Mouse (Mus musculus) thymus, postnatal 10 days (tissue): ENCODE measurements around the gene Ltb.

ENCODE experiments used
- DNase-seq, 2 experiments: peaks; one replicate each; pipeline ENCODE4 v3.0.0; 2021; ENCODE audit warnings: low spot score in 2 of 2

Ltb gene

DNA sequence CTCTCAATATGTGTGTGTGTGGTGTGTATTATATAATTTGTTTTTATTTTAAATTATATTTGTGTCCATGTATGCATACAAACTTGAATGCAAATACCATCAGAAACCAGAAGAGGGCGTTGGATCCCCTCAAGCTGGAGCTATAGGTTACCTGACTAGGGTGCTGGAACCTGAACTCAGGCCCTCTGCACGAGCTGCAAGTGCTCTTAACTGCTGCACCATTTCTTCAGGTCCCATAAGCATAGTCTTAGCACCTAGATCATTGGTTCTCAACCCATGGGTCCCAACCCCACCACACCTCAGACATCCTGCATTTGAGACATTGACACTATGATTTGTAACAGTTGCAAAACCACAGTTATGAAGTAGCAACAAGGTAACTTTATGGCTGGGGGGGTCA is 2.5 kb upstream of the Ltb start:
- no peak for DNase-seq

DNA sequence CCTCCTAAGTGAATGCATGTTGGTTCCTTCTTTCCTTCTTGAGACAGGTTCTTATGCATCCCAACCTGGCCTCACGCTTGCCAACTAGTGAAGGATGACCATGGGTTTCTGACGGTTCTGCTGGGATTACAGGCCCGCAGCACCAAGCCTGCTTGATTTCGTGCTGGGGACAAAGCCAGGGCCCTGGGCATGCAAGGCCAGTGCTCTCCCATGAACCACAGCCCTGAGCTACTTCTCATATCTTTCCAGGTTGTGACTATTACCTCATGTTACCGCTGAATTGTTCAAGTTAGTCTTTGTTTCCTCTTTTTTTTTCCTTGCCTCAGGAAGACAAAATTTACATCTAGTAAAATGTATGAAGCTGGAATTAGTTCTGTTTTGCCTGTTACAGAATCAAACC is 1.3 kb upstream of the Ltb start:
- no peak for DNase-seq

DNA sequence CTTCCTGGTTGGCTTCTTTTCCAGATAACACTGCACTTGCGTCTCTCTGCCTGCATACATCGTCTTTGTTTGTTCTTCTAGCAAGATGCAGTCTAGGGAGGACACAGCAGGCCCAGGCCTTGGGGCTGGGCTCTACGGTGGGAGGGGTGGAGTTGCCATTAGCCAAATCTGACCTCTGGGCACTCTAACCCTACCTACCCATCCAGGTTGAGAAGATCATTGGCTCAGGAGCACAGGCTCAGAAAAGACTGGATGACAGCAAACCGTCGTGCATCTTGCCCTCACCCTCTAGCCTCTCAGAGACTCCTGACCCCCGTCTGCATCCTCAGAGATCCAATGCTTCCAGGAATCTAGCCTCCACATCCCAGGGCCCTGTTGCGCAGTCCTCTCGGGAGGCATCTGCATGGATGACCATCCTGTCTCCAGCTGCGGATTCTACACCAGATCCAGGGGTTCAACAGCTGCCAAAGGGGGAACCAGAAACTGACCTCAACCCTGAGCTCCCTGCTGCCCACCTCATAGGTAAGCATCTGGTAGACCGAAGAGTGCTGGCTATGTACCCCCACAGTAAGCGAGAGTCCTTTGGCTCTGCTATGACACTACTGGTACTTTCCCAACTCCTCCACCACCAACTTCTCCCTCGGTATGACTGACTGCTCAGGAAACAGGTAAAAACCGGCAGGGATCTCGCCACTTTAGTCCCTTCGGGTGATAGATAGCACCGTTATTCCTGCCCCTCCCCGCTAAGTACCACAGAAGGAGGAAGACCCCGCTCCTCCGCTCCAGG is 798 bp downstream of the Ltb start:
- no peak for DNase-seq

DNA sequence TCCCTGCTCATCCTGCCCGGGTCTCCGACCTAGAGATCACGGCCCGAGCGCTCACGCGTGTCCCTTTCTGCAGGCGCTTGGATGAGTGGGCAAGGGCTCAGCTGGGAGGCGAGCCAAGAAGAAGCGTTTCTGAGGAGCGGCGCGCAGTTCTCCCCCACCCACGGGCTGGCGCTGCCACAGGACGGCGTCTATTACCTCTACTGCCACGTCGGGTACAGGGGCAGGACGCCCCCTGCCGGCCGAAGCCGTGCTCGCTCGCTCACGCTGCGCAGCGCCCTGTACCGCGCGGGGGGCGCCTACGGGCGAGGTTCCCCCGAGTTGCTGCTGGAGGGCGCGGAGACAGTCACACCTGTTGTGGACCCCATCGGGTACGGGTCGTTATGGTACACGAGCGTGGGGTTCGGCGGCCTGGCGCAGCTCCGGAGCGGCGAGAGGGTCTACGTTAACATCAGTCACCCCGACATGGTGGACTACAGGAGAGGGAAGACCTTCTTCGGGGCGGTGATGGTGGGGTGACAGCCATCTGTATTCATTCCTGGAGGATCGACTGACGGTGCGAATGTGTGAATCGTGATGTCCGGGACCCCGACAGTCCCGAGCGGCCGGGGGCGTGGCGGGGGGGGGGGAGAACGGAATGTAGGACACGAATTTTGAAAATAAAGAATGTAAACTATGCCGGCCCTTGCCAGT is 1.5 kb downstream of the Ltb start:
- peak; percentile 96 to 99 for DNase-seq

DNA sequence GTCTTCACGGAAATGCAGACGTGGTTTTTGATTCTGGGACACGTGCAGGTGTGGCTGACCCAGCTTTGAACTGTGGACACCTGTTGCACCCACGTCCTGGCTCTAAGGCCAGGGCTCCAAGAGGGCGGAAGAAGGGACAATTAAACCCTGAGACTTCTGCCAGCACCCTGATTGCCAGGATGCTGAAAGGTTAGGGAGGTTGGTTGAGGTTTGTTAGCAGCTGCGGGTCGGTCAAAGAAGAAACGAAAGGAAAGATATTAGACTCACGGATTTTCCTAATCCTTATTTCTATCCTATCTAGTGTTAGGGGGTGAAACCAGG is 2.0 kb downstream of the Ltb start:
- DNase-seq: no peak

DNA sequence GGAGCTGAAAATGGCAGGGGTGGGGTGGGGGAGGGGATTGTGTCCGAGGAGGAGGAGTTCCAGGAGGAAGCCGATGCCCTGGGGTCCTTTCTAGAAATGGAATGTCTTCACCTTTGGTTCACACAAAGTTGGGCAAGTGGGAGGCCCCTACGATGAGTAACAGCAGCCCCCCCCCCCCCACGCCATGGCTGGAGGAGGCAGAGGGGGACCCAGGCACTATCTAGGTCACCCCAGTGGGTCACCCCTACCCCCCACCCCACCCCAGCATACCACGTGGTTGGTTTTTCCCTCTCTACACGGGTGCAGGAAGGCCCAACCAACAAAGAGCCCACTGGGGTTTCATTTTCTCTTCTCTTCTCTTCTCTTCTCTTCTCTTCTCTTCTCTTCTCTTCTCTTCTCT is 2.9 kb downstream of the Ltb start:
- no peak for DNase-seq

DNA sequence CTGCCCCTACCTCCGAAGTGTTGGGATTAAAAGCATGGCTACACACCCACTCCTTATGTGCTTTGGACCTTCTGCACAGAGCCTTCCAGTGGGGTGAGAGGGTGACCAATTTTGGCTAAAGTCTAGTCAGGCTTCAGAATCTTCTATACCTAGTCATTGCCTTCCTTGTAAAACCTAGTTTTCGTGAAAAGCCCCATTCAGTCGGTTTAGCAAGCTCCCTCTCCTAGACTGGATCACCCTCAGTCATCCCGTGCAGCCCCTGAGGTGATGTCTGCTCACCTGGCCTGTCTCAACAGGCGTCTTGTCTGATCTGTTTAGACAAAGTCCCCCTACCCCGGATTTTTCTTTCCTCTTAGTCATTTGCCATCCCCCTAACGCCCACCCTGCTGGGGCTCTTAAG is 3.8 kb downstream of the Ltb start:
- no peak for DNase-seq

DNA sequence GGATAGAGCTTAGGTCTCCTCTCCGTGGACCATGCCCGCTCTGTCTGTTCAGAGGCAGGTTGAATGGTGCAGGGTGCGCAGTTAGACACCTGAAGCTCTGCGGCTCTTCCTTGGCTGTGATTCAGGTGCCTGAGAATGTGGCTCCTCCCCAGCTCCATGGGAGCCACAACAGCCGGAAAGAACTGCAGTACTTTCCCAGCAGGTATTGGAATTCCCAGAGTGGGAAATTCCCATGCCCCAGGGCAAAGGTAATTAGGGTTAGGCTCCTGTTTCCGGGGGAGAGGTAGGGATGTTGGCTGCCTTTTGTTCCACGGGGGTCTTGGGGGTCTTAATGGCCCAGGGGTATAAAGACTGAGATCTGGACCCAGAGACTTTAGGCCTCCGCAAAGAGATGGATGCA is 4.7 kb downstream of the Ltb start:
- DNase-seq: no peak

DNA sequence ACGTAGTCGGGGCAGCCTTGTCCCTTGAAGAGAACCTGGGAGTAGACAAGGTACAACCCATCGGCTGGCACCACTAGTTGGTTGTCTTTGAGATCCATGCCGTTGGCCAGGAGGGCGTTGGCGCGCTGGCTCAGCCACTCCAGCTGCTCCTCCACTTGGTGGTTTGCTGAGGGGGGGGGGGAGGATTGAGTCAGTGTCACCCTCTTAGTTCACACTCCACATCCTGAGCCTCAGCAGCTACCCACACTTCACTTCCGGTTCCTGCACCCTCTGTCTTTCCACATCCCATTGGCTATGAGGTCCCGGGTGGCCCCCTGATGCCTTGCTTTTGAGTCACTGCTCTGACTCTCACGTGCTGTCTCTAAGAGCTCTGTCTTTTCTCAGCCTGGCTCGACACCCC is 6.2 kb downstream of the Ltb start:
- DNase-seq: peak; percentile 77 to 85

DNA sequence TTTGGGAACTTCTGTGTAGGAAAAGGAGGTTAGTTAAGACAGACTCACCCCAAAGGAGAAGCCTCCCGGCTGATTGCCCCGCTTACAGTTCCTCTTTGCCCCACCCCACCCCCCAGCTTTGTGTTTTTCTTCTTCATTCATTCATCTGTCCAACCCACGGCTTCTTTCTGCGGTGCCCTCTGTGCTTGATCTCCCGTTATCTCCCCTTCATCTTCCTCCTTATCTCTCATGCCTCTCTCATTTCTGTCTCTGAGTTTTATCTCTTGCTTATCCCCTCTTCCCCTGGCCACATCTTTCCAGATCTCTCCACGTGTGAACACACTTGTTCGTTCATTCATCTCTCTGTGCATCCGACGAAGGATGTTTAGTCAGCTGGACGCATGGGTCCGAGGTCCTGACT is 6.9 kb downstream of the Ltb start:
- no peak for DNase-seq

DNA sequence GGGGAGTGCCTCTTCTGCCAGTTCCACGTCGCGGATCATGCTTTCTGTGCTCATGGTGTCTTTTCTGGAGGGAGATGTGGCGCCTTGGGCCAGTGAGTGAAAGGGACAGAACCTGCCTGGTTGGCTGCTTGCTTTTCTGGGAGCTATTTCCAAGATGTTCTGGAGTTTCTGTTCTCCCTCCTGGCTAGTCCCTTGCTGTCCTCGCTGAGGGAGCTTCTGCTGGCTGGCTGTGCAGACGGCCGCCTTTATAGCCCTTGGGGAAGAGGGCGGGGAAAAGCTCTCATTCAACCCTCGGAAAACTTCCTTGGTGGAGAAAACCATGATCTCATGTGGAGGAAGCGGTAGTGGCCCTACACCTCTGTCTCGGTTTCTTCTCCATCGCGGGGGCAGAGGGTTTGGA is 7.5 kb downstream of the Ltb start, which contains the start of gene Tnf:
TSS of gene Tnf (minus strand) at position 221 of the 400 bp plus-strand sequence.
- peak in 1 of 2 experiments; percentile 66 for DNase-seq

DNA sequence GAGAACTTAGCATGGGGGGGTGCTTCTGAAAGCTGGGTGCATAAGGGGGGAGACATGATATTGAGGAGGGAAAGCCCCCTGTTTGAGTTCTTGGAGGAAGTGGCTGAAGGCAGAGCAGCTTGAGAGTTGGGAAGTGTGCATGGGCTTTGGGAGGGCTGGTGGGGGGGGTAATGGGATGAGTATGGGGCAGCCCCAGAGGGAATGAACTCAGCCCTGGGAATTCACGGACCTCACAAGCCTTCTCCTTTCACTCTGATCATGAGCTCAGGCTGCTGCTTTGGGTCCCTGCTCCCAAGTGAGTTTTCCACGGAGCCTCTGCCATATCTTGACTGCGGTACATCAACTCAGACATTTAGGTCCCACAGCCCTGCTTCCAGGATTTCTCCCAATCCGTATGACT is 8.2 kb downstream of the Ltb start:
- no peak for DNase-seq

DNA sequence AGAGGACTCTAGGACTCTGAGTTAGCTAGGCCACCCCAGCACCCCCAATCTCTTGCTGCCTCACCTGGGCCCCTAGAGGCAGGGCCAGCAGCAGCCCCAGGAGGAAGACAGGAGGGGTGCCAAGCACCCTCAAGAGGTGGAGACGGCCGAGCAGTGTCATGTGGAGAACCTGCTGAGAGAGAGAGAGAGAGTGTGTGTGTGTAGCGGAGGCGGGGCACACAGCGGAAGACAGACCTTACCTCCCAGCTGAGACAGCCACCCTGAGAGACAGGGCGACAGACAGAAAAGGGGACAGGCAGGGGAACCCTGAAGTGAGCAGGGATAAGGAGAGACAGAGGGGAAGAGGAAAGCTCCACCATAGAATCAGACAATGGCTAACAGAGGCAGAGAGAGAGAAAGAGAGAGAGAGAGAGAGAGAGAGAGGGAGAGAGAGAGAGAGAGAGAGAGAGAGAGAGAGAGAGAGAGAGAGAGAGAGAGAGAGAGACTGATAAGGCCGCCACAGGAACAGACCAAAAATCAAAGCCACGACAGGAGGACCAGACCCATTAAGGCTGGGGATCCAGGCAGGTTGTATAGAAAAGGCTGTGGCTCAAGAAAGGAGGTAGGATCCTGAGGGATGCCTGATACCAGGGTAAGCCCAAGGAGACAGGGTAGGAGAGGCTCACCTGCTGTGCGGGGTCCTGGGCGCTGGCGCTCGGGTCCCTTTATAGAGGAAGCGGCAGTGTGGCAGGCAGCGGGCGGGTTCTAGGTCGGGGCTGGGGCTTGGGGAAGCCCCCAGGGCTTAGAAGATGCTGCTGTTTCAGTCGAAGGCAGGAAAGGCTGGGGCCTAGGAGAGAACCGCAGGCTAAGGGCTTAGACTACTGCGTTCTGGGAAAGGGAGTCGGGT is 10.5 kb downstream of the Ltb start, which contains the start of gene Lta:
TSS of gene Lta (minus strand) at position 858 of the 886 bp plus-strand sequence.
- DNase-seq: peak; percentile 69 to 74

DNA sequence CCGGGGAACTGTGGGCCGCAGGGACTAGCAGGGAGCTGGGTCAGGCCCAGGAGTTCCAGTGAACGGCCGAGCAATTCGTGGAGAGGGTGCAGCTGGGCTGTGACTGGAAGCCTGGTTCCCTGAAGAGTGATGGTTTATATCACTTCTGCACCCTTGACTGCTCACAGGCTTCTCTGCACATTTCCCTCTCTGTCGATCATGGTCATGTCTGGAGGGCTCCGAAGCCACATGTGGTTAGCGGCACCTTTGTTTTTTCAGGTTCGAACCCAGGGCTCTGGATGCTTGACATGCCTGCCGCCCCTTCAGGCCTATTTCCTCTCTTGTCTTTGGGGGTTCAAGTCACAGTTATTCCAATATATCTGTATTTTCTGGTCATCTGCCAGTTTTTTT is 11.1 kb downstream of the Ltb start:
- no peak for DNase-seq

DNA sequence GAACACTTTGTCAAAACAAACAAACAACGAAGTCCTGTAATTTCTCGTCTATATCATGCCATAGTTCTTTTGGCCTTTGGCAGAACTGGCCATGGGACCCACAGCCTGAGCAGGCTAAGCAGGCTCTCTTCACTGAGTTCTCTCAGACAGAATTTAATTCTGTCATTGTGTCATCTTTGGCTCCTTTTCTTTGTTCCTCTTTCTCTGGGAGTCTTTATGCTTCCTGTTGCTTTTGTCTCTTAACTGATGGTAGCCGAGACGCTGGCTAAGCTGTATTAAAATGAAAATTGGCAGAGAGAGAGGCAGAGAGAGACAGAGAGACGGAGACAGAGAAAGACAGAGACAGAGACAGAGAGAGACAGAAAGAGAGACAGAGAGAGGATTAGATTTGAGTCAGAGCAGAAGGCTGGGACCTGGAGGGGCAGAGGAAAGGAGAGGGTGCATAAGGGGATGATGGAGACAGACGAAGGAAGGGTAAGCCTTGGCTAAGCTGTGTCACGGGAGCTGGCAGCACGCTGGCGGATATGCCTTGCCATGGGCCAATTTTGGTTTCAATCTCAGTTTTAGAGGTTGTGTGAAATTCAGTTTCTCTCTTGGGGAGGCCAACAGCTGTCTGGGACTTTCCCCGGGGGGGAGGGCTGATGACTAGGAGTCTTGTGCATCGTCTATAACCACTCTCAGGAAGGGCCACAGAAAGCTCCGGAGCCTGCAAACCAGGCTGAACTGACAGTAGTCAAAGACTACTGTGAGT is 15.7 kb downstream of the Ltb start:
- DNase-seq: no peak

DNA sequence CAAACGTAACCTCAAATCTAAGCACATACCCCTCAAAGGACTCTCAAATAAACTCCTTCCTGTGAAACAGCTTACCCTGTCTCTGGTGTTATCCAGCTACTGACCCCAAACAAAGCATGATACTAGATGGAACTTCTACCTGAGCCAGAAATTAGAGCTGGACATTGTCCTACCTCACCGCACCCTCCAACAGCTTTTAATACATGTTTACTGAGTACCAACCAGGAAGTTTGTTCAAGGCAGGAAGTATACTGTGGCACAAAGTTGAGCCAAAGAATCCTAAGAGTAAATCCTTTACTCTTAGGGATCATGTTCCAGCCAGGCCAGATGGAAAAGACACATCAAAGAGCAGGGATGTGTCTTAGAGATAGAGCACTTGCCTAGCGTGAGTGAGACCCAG is 16.4 kb downstream of the Ltb start:
- no peak for DNase-seq

DNA sequence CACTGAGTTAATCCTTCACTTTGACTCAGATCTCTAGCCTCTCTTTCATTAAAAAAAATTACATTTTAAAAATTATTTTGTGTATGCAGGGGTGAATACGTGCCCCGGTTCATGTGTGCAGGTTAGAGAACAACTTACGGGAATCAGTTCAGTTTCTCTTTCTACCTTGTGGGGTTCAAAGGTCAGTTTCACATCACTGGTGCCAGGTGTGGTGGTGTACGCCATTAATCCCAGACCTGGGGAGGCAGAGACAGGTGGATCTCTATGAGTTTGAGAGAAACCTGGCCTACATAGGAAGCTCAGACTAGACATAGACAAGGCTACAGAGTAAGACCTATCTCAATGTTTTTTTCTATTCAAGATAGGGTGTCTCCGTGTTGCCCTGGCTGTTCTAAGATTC is 18.8 kb downstream of the Ltb start:
- DNase-seq: no peak

DNA sequence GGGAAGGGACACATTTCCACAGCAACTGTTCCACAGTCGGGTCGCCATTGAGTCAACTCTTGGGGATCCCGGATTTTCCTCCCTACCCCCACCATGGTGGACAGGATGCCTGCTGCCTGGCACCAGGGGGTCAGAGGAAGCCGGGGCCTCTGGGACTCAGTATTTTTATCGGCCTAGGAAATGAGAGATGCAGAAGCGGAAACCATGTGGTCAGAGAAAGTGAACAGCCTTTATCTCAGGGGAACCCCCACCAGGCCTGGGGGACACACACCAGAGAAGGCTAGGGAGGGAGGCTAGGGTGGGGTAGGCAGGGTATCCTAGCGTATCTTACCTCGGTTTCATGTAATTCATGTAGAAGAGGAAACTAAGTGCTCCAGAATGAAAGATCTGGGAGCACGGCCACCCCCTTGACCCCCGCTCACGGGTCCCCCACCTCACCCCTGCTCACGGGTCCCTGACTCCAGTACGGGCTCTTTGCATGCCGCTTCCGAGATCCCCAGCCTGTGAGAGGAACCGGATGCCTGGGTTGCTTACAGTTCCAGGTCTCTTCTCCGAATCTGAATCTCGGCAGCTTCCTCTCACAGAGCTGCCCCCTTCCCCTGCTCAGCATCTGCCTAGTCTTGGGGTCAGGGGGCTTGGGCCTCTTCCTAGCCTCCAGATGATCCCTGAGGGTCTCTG is 24.4 kb downstream of the Ltb start:
- DNase-seq: peak; percentile 30 to 48

DNA sequence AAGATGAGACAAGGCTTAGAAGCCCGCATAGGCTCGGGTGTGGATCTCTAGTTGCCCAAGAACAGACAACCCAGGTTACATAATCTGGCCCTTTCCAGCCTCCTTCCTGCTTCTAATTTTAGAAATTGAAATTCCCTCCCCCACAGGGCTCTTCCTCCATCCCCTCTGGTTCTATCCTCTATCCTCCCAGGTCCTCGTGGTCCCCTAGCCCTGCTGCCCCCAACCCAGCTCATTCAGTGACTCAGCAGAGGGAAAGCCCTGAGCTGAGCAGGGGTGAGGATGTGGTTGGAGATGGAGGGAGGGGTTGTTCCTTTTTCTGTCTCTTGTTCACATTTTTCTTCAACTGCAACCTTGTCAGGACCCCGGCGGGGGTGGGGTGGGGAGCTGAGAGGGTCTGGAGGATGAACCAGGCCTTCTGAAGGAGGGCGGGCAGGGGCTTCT is 25.4 kb downstream of the Ltb start:
- peak; percentile 66 to 69 for DNase-seq

DNA sequence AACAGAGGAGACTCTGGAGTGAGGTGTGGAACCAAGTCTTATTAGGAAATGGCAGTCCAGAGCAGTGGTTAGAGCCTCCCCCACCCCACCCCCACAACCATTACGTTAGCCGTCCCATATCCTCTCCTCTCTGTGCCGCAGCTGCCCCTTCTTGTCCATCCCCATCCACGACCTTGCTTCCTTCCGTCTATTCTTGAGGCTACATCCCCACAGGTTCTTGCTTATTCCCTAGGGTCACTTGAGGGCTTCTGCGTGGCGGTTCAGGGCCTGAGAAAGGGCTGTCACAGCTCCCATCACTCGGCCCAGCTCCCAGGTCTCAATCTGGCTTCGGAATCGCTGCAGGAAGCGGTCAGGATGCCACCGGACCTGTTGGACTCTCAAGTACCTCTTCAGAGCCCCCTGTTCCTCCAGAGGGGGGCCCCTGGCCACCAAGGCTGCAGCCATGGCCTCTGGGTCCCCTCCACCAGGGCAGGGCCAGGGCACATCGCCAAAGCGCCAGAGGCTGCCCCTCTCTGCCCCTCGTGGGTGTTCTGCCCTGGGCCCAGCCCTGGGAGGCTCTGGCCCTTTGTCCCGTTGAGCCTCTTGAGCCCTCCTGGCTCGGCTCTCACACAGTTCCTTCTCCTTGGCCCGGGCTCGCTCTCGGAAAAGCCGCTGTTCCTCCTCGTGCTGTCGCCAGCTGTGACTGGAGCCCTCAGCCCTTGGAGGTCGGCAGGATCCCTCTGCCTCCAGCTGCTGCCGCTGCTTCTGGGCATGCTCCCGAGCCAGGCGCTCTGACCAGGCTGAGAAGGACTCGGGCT is 26.1 kb downstream of the Ltb start, which contains the start of gene Gm16181:
TSS of gene Gm16181 (plus strand) at position 679 of the 797 bp plus-strand sequence.
- DNase-seq: no peak
